Mouse (Mus musculus) liver, postnatal 0 days (tissue): ENCODE measurements at regions not wholly inside any gene's neighbourhood (a gene's known extent, or its start where the extent isn't known, plus 50 kb on each side); places are given as distances from the start of the nearest gene placed in this dataset.

ENCODE experiments used
- CTCF ChIP-seq: sonication (generic); IDR thresholded peaks from 2 replicates; pipeline ENCODE4 v1.5.1; 2016; ENCODE audit warnings: antibody characterized with exemption, low read depth
- EP300 ChIP-seq: IDR thresholded peaks from 2 replicates; pipeline ENCODE4 v1.6.1; 2016; ENCODE audit warnings: antibody characterized with exemption, low read depth, mild to moderate bottlenecking

DNA sequence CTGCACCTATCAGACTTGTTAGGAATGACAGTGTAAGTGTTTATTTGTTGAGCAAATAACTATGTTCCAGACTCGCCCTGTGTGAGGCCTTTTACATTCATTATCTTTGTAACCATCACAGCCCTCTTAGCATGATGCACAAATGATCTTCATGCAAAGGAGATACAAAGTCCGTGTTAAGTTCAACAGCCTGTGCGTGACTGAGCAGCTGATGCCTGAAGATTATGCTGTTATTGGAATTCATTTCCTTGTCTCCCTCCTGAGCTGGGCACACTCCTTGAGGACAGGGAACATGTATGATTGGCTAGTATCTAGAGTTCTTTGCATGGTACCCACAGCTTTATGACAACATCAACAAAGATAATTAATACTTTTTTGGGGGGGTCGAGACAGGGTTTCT is 162.0 kb upstream of the Adgrl2 start:
- no peak for TF ChIP-seq CTCF
- TF ChIP-seq EP300: no peak
